In genomic region chr7:29000651-29001605, GRCm38 (mm10) we compare ENCODE assay signal across 8 mouse cellular contexts. TPM values are rescaled to one million over a fixed set of nuclear protein-coding genes. Genes with fewer than 3 reads are reported as not detected.
DNase-seq lines count a peak whose midpoint lies in the region; ATAC-seq and TF ChIP-seq lines count a peak whose summit lies in the region.

No protein-coding gene starts in this region.

- peak overlapping the region; percentile 65 for H3K9ac ChIP-seq in neural tube, embryonic 14.5 days (replicated peaks; ENCODE audit: low read depth, low read length)

- H3K9me3 ChIP-seq in embryonic facial prominence, embryonic 10.5 days: no peaks in the 10 kb centered on the region
- H3K9me3 ChIP-seq in heart, embryonic 10.5 days: no peaks in the 10 kb centered on the region
- H3K9me3 ChIP-seq in neural tube, embryonic 14.5 days (ENCODE audit: control insufficient read depth, low read length): no peaks in the 10 kb centered on the region

- 6% methylated on average over 43 of the region's 43 CpGs for WGBS in embryonic facial prominence, embryonic 10.5 days
- WGBS in heart, embryonic 10.5 days: 6% methylated on average over 43 of the region's 43 CpGs
- 7% methylated on average over 43 of the region's 43 CpGs for WGBS in lung, adult 2 months
- 5% methylated on average over 43 of the region's 43 CpGs for WGBS in neural tube, embryonic 14.5 days

- H3K27me3 ChIP-seq in embryonic facial prominence, embryonic 10.5 days (replicated peaks; ENCODE audit: low read depth, poor library complexity, severe bottlenecking): peaks cover 18% of the 10 kb centered on the region
- H3K27me3 ChIP-seq in heart, embryonic 10.5 days (ENCODE audit: insufficient read depth, poor library complexity, severe bottlenecking): peaks cover 30% of the 10 kb centered on the region
- no peaks in the 10 kb centered on the region for H3K27me3 ChIP-seq in neural tube, embryonic 14.5 days (ENCODE audit: control insufficient read depth, insufficient read depth, low read length)

- peak overlapping the region; percentile 88 for H3K27ac ChIP-seq in embryonic facial prominence, embryonic 10.5 days (replicated peaks)
- peak overlapping the region; percentile 83 for H3K27ac ChIP-seq in heart, embryonic 10.5 days
- H3K27ac ChIP-seq in neural tube, embryonic 14.5 days (ENCODE audit: low read depth, low read length): peak overlapping the region; percentile 60; the same call in 1 of the 2 replicates

- H3K4me3 ChIP-seq in embryonic facial prominence, embryonic 10.5 days: peak overlapping the region; percentile 69
- H3K4me3 ChIP-seq in heart, embryonic 10.5 days: peak overlapping the region; percentile 64
- H3K4me3 ChIP-seq in lung, adult 2 months (replicated peaks; ENCODE audit: extremely low read depth, low read depth, low read length): peak overlapping the region; percentile 43
- H3K4me3 ChIP-seq in neural tube, embryonic 14.5 days (ENCODE audit: low read depth, low read length): peak overlapping the region; percentile 41

- no peaks in the 10 kb centered on the region for H3K36me3 ChIP-seq in embryonic facial prominence, embryonic 10.5 days (replicated peaks)
- H3K36me3 ChIP-seq in heart, embryonic 10.5 days: no peaks in the 10 kb centered on the region
- H3K36me3 ChIP-seq in neural tube, embryonic 14.5 days (ENCODE audit: control insufficient read depth, insufficient read depth, low read length): no peaks in the 10 kb centered on the region

- peak overlapping the region; percentile 84 for H3K4me2 ChIP-seq in neural tube, embryonic 14.5 days (ENCODE audit: low read depth, low read length)

- no peak for TF ChIP-seq POLR2A in lung, adult 2 months (IDR thresholded peaks at IDR 0.05; ENCODE audit: borderline replicate concordance, extremely low read depth, low read depth, low read length)

- peak; percentile 81; the same call in 1 of the 2 replicates for ATAC-seq in neural tube, embryonic 14.5 days (ENCODE audit: low read depth)

- peaks cover 18% of the 10 kb centered on the region for H3K4me1 ChIP-seq in embryonic facial prominence, embryonic 10.5 days
- peaks cover 12% of the 10 kb centered on the region; the same call in 1 of the 2 replicates for H3K4me1 ChIP-seq in heart, embryonic 10.5 days
- peaks cover 8% of the 10 kb centered on the region for H3K4me1 ChIP-seq in lung, adult 2 months (ENCODE audit: control insufficient read depth, insufficient read depth, low read length)
- 0 out of 2 replicates have a peak, but pooled peaks cover 3% of the 10 kb centered on the region for H3K4me1 ChIP-seq in neural tube, embryonic 14.5 days (ENCODE audit: control insufficient read depth, insufficient read depth, low read length)

- peak; percentile 11 to 25 for DNase-seq in frontal cortex, postnatal 36 days (ENCODE audit: low spot score in 2 of 2)
- no peak for DNase-seq in frontal cortex, postnatal 14 days (ENCODE audit: low spot score in 2 of 2)
- DNase-seq in embryonic facial prominence, embryonic 10.5 days (ENCODE audit: low spot score): peak; percentile 93
- DNase-seq in heart, embryonic 10.5 days (ENCODE audit: low spot score): peak; percentile 93
- DNase-seq in kidney, adult 8-10 months: peak; percentile 20 to 50
- DNase-seq in lung, adult 2 months: peak; percentile 58
- peak; percentile 65 to 75 for DNase-seq in thymus, adult 18-20 months

- TF ChIP-seq CTCF in lung, adult 2 months (IDR thresholded peaks at IDR 0.05; ENCODE audit: insufficient read depth, low read length): no peak

RNA-seq across cellular contexts. Expression of gene Map4k1, which starts 19.1 kb away (rescaled TPM):
- polyA plus RNA-seq in embryonic facial prominence, embryonic 10.5 days (2016; fragmentation: Nextera tagmentation; extraction: Ambion mirVana): 11.6 and 14.4 TPM in 2 replicates
- polyA plus RNA-seq in heart, embryonic 10.5 days (2016; fragmentation: Nextera tagmentation; extraction: Ambion mirVana): 9.9 and 14.3 TPM in 2 replicates
- polyA plus RNA-seq in lung, adult 2 months (2012; rRNA removed): 16.7 and 17.0 TPM in 2 replicates
- polyA plus RNA-seq in neural tube, embryonic 14.5 days (2014; fragmentation: Nextera tagmentation; extraction: Ambion mirVana): 7.3 and 7.8 TPM in 2 replicates

RNA-seq across cellular contexts. Expression of gene Eif3k, which starts 19.3 kb away (rescaled TPM):
- polyA plus RNA-seq in embryonic facial prominence, embryonic 10.5 days (2016; fragmentation: Nextera tagmentation; extraction: Ambion mirVana): 444 and 454 TPM in 2 replicates
- polyA plus RNA-seq in heart, embryonic 10.5 days (2016; fragmentation: Nextera tagmentation; extraction: Ambion mirVana): 289 and 329 TPM in 2 replicates
- 175 and 234 TPM in 2 replicates for polyA plus RNA-seq in lung, adult 2 months (2012; rRNA removed)
- 316 and 346 TPM in 2 replicates for polyA plus RNA-seq in neural tube, embryonic 14.5 days (2014; fragmentation: Nextera tagmentation; extraction: Ambion mirVana)

RNA-seq across cellular contexts. Expression of gene Actn4, which starts 38.8 kb away (rescaled TPM):
- 260 and 269 TPM in 2 replicates for polyA plus RNA-seq in embryonic facial prominence, embryonic 10.5 days (2016; fragmentation: Nextera tagmentation; extraction: Ambion mirVana)
- polyA plus RNA-seq in heart, embryonic 10.5 days (2016; fragmentation: Nextera tagmentation; extraction: Ambion mirVana): 319 and 371 TPM in 2 replicates
- 314 and 324 TPM in 2 replicates for polyA plus RNA-seq in lung, adult 2 months (2012; rRNA removed)
- polyA plus RNA-seq in neural tube, embryonic 14.5 days (2014; fragmentation: Nextera tagmentation; extraction: Ambion mirVana): 109 and 143 TPM in 2 replicates

Comparison
In these comparisons a context has a peak if more than half of its experiments do, and no peak if none do; other contexts are left out.
1. DNase-seq: peak in frontal cortex, postnatal 36 days (2 of 2), embryonic facial prominence, embryonic 10.5 days (single experiment), heart, embryonic 10.5 days (single experiment), kidney, adult 8-10 months (2 of 2), lung, adult 2 months (single experiment) and thymus, adult 18-20 months (2 of 2); none in frontal cortex, postnatal 14 days (0 of 2).
2. Peak in every context shown above with its lines, with median percentiles within 50 percentile points of each other: H3K27ac ChIP-seq and H3K4me3 ChIP-seq.